8 mouse cellular contexts compared by ENCODE assay signal in the genomic region with DNA sequence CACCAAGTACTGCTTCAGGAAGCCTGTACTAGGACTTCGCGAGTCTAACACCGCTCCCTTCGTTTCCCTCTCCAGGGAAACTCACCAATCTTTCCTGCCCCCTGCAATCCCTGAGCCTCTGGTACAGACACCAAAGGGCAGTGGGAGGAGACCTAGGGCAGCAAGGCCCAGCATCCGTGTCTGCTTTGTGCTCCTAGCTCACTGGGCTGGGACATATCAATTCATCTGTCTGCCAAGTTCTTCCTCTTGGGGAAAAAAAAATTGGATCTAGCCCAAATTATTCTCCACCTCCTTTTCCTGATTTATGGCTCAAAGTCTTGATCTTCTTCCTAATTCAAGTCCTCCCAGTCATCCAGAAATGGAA.
DNase-seq lines count a peak whose midpoint lies in the region; ATAC-seq and TF ChIP-seq lines count a peak whose summit lies in the region.

No protein-coding gene starts in this region.

- no peak for ATAC-seq in heart, embryonic 12.5 days (ENCODE audit: insufficient number of reproducible peaks, low FRiP score)
- ATAC-seq in forebrain, embryonic 13.5 days, result peak; percentile 19; the same call in 1 of the 2 replicates
- ATAC-seq in limb, embryonic 14.5 days (ENCODE audit: low FRiP score, low read depth), result no peak

- H3K4me2 ChIP-seq in heart, embryonic 12.5 days, result peak overlapping the region; percentile 60
- H3K4me2 ChIP-seq in forebrain, embryonic 13.5 days, result peak overlapping the region; percentile 50
- peak overlapping the region; percentile 27 for H3K4me2 ChIP-seq in limb, embryonic 14.5 days (replicated peaks; ENCODE audit: low read depth, low read length, severe bottlenecking)

- H3K27me3 ChIP-seq in heart, embryonic 12.5 days (replicated peaks), result peaks cover 37% of the 10 kb centered on the region
- H3K27me3 ChIP-seq in forebrain, embryonic 13.5 days, result no peaks in the 10 kb centered on the region
- peaks cover 8% of the 10 kb centered on the region; the same call in 1 of the 2 replicates for H3K27me3 ChIP-seq in limb, embryonic 14.5 days (ENCODE audit: control insufficient read depth, insufficient read depth, low read length)

- peak overlapping the region; percentile 11; the same call in 1 of the 2 replicates for H3K4me3 ChIP-seq in heart, embryonic 12.5 days
- no peak overlapping the region for H3K4me3 ChIP-seq in ES-E14 (ENCODE audit: insufficient read depth in 1 of 2, low read depth in 1 of 2, low read length in 2 of 2, poor library complexity in 1 of 2, severe bottlenecking in 1 of 2)
- H3K4me3 ChIP-seq in forebrain, embryonic 13.5 days, result 0 out of 2 replicates have a peak overlapping the region, but pooled peaks have one; percentile 12
- H3K4me3 ChIP-seq in limb, embryonic 14.5 days (replicated peaks; ENCODE audit: low read length), result no peak overlapping the region

- in situ Hi-C loops in ES-E14 (cut with MboI; ENCODE audit: low sequenced_read_pairs in 2 of 2, unreplicated experiment in 2 of 2), result no loop called here

- 10% methylated on average over 5 of the region's 5 CpGs for WGBS in heart, embryonic 12.5 days
- WGBS in forebrain, embryonic 13.5 days, result 9% methylated on average over 5 of the region's 5 CpGs
- 6% methylated on average over 5 of the region's 5 CpGs for WGBS in limb, embryonic 14.5 days

- no peaks in the 10 kb centered on the region for H3K4me1 ChIP-seq in heart, embryonic 12.5 days (replicated peaks)
- H3K4me1 ChIP-seq in ES-E14 (ENCODE audit: control insufficient read depth in 2 of 2, insufficient read depth in 2 of 2, low read length in 2 of 2, poor library complexity in 1 of 2), result no peaks in the 10 kb centered on the region
- H3K4me1 ChIP-seq in forebrain, embryonic 13.5 days, result peaks cover 18% of the 10 kb centered on the region
- no peaks in the 10 kb centered on the region for H3K4me1 ChIP-seq in limb, embryonic 14.5 days (ENCODE audit: control insufficient read depth, insufficient read depth, low read length)

- TF ChIP-seq POLR2A in limb, embryonic 14.5 days (IDR thresholded peaks at IDR 0.05; ENCODE audit: borderline replicate concordance, extremely low read depth, insufficient read depth, insufficient read length), result no peak

- no peaks in the 10 kb centered on the region for H3K9me3 ChIP-seq in heart, embryonic 12.5 days (replicated peaks)
- H3K9me3 ChIP-seq in ES-E14 (ENCODE audit: control insufficient read depth, insufficient read depth, low read depth, low read length), result no peaks in the 10 kb centered on the region
- no peaks in the 10 kb centered on the region for H3K9me3 ChIP-seq in forebrain, embryonic 13.5 days (replicated peaks)
- H3K9me3 ChIP-seq in limb, embryonic 14.5 days (ENCODE audit: control insufficient read depth, low read length), result no peaks in the 10 kb centered on the region

- H3K36me3 ChIP-seq in heart, embryonic 12.5 days, result no peaks in the 10 kb centered on the region
- H3K36me3 ChIP-seq in ES-E14 (ENCODE audit: control insufficient read depth, insufficient read depth, low read length, poor library complexity, severe bottlenecking), result no peaks in the 10 kb centered on the region
- H3K36me3 ChIP-seq in forebrain, embryonic 13.5 days (ENCODE audit: poor library complexity, severe bottlenecking), result no peaks in the 10 kb centered on the region
- no peaks in the 10 kb centered on the region for H3K36me3 ChIP-seq in limb, embryonic 14.5 days (ENCODE audit: control insufficient read depth, insufficient read depth, low read length)

- H3K27ac ChIP-seq in heart, embryonic 12.5 days (ENCODE audit: poor library complexity, severe bottlenecking), result no peak overlapping the region
- no peak overlapping the region for H3K27ac ChIP-seq in ES-E14 (ENCODE audit: insufficient read depth, low read depth, low read length, poor library complexity, severe bottlenecking)
- H3K27ac ChIP-seq in forebrain, embryonic 13.5 days, result no peak overlapping the region
- H3K27ac ChIP-seq in limb, embryonic 14.5 days (replicated peaks; ENCODE audit: low read depth, low read length), result no peak overlapping the region

- H3K9ac ChIP-seq in heart, embryonic 12.5 days, result no peak overlapping the region
- H3K9ac ChIP-seq in ES-E14 (ENCODE audit: insufficient read depth, low read depth, low read length, poor library complexity, severe bottlenecking), result peak overlapping the region; percentile 20; the same call in 1 of the 2 replicates
- H3K9ac ChIP-seq in forebrain, embryonic 13.5 days, result peak overlapping the region; percentile 45
- no peak overlapping the region for H3K9ac ChIP-seq in limb, embryonic 14.5 days (ENCODE audit: low read depth, low read length, severe bottlenecking)

- no peak for DNase-seq in heart, adult 8-10 months (ENCODE audit: low spot score)
- DNase-seq in ES-E14 (ENCODE audit: low read depth, low spot score), result no peak
- no peak for DNase-seq in limb, embryonic 14.5 days (ENCODE audit: low spot score)
- DNase-seq in right cerebral cortex, postnatal 10 days (ENCODE audit: low spot score in 2 of 2), result no peak
- no peak for DNase-seq in thymus, postnatal 4 days
- no peak for DNase-seq in testis, postnatal 14 days (ENCODE audit: low spot score)

TF ChIP-seq in ES-E14, 5 proteins besides CTCF, POLR2A, EP300 and RAD21:
- no peak for TF ChIP-seq ZNF384 (IDR thresholded peaks at IDR 0.05; ENCODE audit: low read depth, low read length)
- no peak for TF ChIP-seq ZC3H11A (IDR thresholded peaks at IDR 0.05; ENCODE audit: borderline replicate concordance, low read depth, low read length)
- TF ChIP-seq MAFK (IDR thresholded peaks at IDR 0.05; ENCODE audit: insufficient read depth, low read depth, low read length), result no peak
- TF ChIP-seq HCFC1 (IDR thresholded peaks at IDR 0.05; ENCODE audit: borderline replicate concordance, insufficient read depth, low read length), result no peak
- TF ChIP-seq CHD2 (IDR thresholded peaks at IDR 0.05; ENCODE audit: low read depth, low read length), result no peak
TF ChIP-seq in ES-E14: peak in this region for 0.

Comparison
In these comparisons a context has a peak if more than half of its experiments do, and no peak if none do; other contexts are left out.
1. H3K4me3 ChIP-seq: peak in heart, embryonic 12.5 days (single experiment) and forebrain, embryonic 13.5 days (single experiment); none in ES-E14 (0 of 2) and limb, embryonic 14.5 days (single experiment).
2. H3K9ac ChIP-seq: peak in ES-E14 (single experiment) and forebrain, embryonic 13.5 days (single experiment); none in heart, embryonic 12.5 days (single experiment) and limb, embryonic 14.5 days (single experiment).
3. Peak in every context shown above with its lines, with median percentiles within 50 percentile points of each other: H3K4me2 ChIP-seq.